Mouse (Mus musculus) liver, embryonic 15.5 days (tissue): ENCODE results near the gene Zfp64. TPM values are rescaled to one million over a fixed set of nuclear protein-coding genes. Genes with fewer than 3 reads are reported as not detected.

Experiments used
- ATAC-seq: fragments of 200-750 bp; cut with Nextera tagmentation; 2 replicates; pipeline ENCODE4 v1.8.0; 2017; ENCODE audit warnings: moderate number of reproducible peaks, mild to moderate bottlenecking, moderate library complexity; ENCODE audit not compliant: insufficient read depth
- H3K27ac ChIP-seq: fragments of 300-500 bp; sonication (generic); replicated peaks from 2 replicates; pipeline ENCODE4 v1.5.1; 2015; ENCODE audit warnings: mild to moderate bottlenecking, inconsistent platforms
- H3K27me3 ChIP-seq: fragments of 300-500 bp; sonication (generic); 2 replicates; pipeline ENCODE4 v1.6.1; 2015; ENCODE audit warnings: mild to moderate bottlenecking, inconsistent platforms
- H3K36me3 ChIP-seq: fragments of 300-500 bp; sonication (generic); replicated peaks from 2 replicates; pipeline ENCODE4 v1.6.1; 2015; ENCODE audit warnings: moderate library complexity, mild to moderate bottlenecking, inconsistent platforms
- H3K4me1 ChIP-seq: fragments of 300-500 bp; sonication (generic); replicated peaks from 2 replicates; pipeline ENCODE4 v1.6.1; 2015; ENCODE audit warnings: inconsistent platforms
- H3K4me2 ChIP-seq: fragments of 300-500 bp; sonication (generic); 2 replicates; pipeline ENCODE4 v1.6.1; 2015; ENCODE audit warnings: moderate library complexity, mild to moderate bottlenecking, inconsistent platforms
- H3K4me3 ChIP-seq: fragments of 300-500 bp; sonication (generic); replicated peaks from 2 replicates; pipeline ENCODE4 v1.5.1; 2015; ENCODE audit warnings: mild to moderate bottlenecking, inconsistent platforms
- H3K9ac ChIP-seq: fragments of 300-500 bp; sonication (generic); 2 replicates; pipeline ENCODE4 v1.6.1; 2015; ENCODE audit warnings: moderate library complexity, mild to moderate bottlenecking, inconsistent platforms
- H3K9me3 ChIP-seq: fragments of 300-500 bp; sonication (generic); replicated peaks from 2 replicates; pipeline ENCODE4 v1.6.1; 2016; ENCODE audit warnings: inconsistent platforms
- WGBS: fragments of 180-500 bp; shearing (Covaris S2); methylation state at CpG from one replicate; pipeline ENCODE4 v1.1.7; 2015; ENCODE audit warnings: mixed read lengths; ENCODE audit not compliant: insufficient replicate concordance; 5-methylcytosine and 5-hydroxymethylcytosine counted together
- polyA plus RNA-seq: library from polyadenylated mRNA; unstranded; fragments of >200 nt; fragmentation: Nextera tagmentation; extraction: Ambion mirVana; gene quantifications from 2 replicates; pipeline ENCODE4 v1.2.1, GENCODE M21; 2015

Zfp64 gene
- polyA plus RNA-seq, 1 experiment from 2014 or later: 8.2 TPM

- H3K27ac ChIP-seq: no peak overlapping the region
- no peak for ATAC-seq
- 64% methylated on average over 1 of the region's 1 CpGs for WGBS
- no peak overlapping the region for H3K4me2 ChIP-seq
- peaks cover 69% of the 10 kb centered on the region for H3K36me3 ChIP-seq
- no peaks in the 10 kb centered on the region for H3K27me3 ChIP-seq
- H3K9me3 ChIP-seq: no peaks in the 10 kb centered on the region
- no peaks in the 10 kb centered on the region for H3K4me1 ChIP-seq
- no peak overlapping the region for H3K9ac ChIP-seq
- no peak overlapping the region for H3K4me3 ChIP-seq
Observed at GRCm38 (mm10) chr2:168947663-168948062, 7.7 kb downstream of the Zfp64 start.

- H3K4me2 ChIP-seq: no peak overlapping the region
- no peak overlapping the region for H3K4me3 ChIP-seq
- H3K27ac ChIP-seq: no peak overlapping the region
- no peak for ATAC-seq
- 70% methylated on average over 4 of the region's 4 CpGs for WGBS
- peaks cover 60% of the 10 kb centered on the region for H3K36me3 ChIP-seq
- no peaks in the 10 kb centered on the region for H3K4me1 ChIP-seq
- no peaks in the 10 kb centered on the region for H3K27me3 ChIP-seq
- H3K9ac ChIP-seq: no peak overlapping the region
- H3K9me3 ChIP-seq: no peaks in the 10 kb centered on the region
Observed at GRCm38 (mm10) chr2:168944011-168944410, 11.4 kb downstream of the Zfp64 start.

- WGBS: 80% methylated on average over 8 of the region's 8 CpGs
- Histone ChIP-seq H3K9ac (no peak overlapping the region), H3K36me3 (peaks cover 54% of the 10 kb centered on the region)
Observed at GRCm38 (mm10) chr2:168939941-168940340, 15.4 kb downstream of the Zfp64 start.

GRCm38 (mm10) chr2:168939261-168939933 is 16.0 kb downstream of the Zfp64 start:
- no peak overlapping the region for H3K4me2 ChIP-seq
- no peaks in the 10 kb centered on the region for H3K9me3 ChIP-seq
- H3K27ac ChIP-seq: no peak overlapping the region
- no peaks in the 10 kb centered on the region for H3K4me1 ChIP-seq
- H3K27me3 ChIP-seq: no peaks in the 10 kb centered on the region
- no peak for ATAC-seq
- 81% methylated on average over 10 of the region's 10 CpGs for WGBS
- no peak overlapping the region for H3K4me3 ChIP-seq
- peaks cover 54% of the 10 kb centered on the region for H3K36me3 ChIP-seq
- H3K9ac ChIP-seq: no peak overlapping the region

More at GRCm38 (mm10) chr2:168939941-168940340, 15.4 kb downstream of the Zfp64 start:
- Histone ChIP-seq H3K4me3 (no peak overlapping the region), H3K9me3 (no peaks in the 10 kb centered on the region), H3K4me1 (no peaks in the 10 kb centered on the region), H3K27ac (no peak overlapping the region), H3K27me3 (no peaks in the 10 kb centered on the region), H3K4me2 (no peak overlapping the region)
- ATAC-seq: no peak

GRCm38 (mm10) chr2:168936896-168937295 is 18.5 kb downstream of the Zfp64 start:
- Histone ChIP-seq H3K4me2 (no peak overlapping the region), H3K27ac (no peak overlapping the region), H3K4me3 (no peak overlapping the region), H3K9ac (no peak overlapping the region), H3K9me3 (no peaks in the 10 kb centered on the region), H3K36me3 (peaks cover 69% of the 10 kb centered on the region), H3K27me3 (no peaks in the 10 kb centered on the region), H3K4me1 (no peaks in the 10 kb centered on the region)
- ATAC-seq: no peak
- 71% methylated on average over 6 of the region's 6 CpGs for WGBS

GRCm38 (mm10) chr2:168935165-168935564 is 20.2 kb downstream of the Zfp64 start:
- H3K27me3 ChIP-seq: no peaks in the 10 kb centered on the region
- no peak overlapping the region for H3K4me2 ChIP-seq
- H3K9ac ChIP-seq: no peak overlapping the region
- H3K4me3 ChIP-seq: no peak overlapping the region
- 88% methylated on average over 35 of the region's 35 CpGs for WGBS
- no peaks in the 10 kb centered on the region for H3K4me1 ChIP-seq
- peaks cover 68% of the 10 kb centered on the region for H3K36me3 ChIP-seq
- no peaks in the 10 kb centered on the region for H3K9me3 ChIP-seq
- ATAC-seq: no peak
- no peak overlapping the region for H3K27ac ChIP-seq

- peaks cover 54% of the 10 kb centered on the region for H3K36me3 ChIP-seq
- ATAC-seq: no peak
- H3K27ac ChIP-seq: no peak overlapping the region
Observed at GRCm38 (mm10) chr2:168931686-168932085, 23.7 kb downstream of the Zfp64 start.

GRCm38 (mm10) chr2:168929691-168930090 is 25.7 kb downstream of the Zfp64 start:
- peaks cover 52% of the 10 kb centered on the region for H3K36me3 ChIP-seq
- no peak for ATAC-seq

More at GRCm38 (mm10) chr2:168931686-168932085, 23.7 kb downstream of the Zfp64 start:
- Histone ChIP-seq H3K4me3 (no peak overlapping the region), H3K9ac (no peak overlapping the region), H3K27me3 (no peaks in the 10 kb centered on the region), H3K9me3 (no peaks in the 10 kb centered on the region), H3K4me2 (no peak overlapping the region), H3K4me1 (no peaks in the 10 kb centered on the region)
- 85% methylated on average over 14 of the region's 14 CpGs for WGBS

GRCm38 (mm10) chr2:168927401-168927800 is 28.0 kb downstream of the Zfp64 start:
- Histone ChIP-seq H3K27me3 (no peaks in the 10 kb centered on the region), H3K9ac (no peak overlapping the region), H3K27ac (no peak overlapping the region), H3K4me2 (no peak overlapping the region), H3K4me1 (no peaks in the 10 kb centered on the region), H3K36me3 (peaks cover 31% of the 10 kb centered on the region), H3K9me3 (no peaks in the 10 kb centered on the region), H3K4me3 (no peak overlapping the region)
- ATAC-seq: no peak
- WGBS: 82% methylated on average over 7 of the region's 7 CpGs

More at GRCm38 (mm10) chr2:168929691-168930090, 25.7 kb downstream of the Zfp64 start:
- Histone ChIP-seq H3K9me3 (no peaks in the 10 kb centered on the region), H3K4me2 (no peak overlapping the region), H3K27ac (no peak overlapping the region), H3K4me1 (no peaks in the 10 kb centered on the region), H3K9ac (no peak overlapping the region), H3K27me3 (no peaks in the 10 kb centered on the region), H3K4me3 (no peak overlapping the region)
- 17% methylated on average over 10 of the region's 10 CpGs for WGBS

GRCm38 (mm10) chr2:168926257-168926810 is 29.1 kb downstream of the Zfp64 start:
- Histone ChIP-seq H3K9ac (no peak overlapping the region), H3K4me2 (no peak overlapping the region), H3K36me3 (peaks cover 22% of the 10 kb centered on the region), H3K27me3 (no peaks in the 10 kb centered on the region), H3K4me3 (no peak overlapping the region), H3K27ac (no peak overlapping the region), H3K9me3 (no peaks in the 10 kb centered on the region), H3K4me1 (no peaks in the 10 kb centered on the region)
- no peak for ATAC-seq
- 86% methylated on average over 37 of the region's 37 CpGs for WGBS

GRCm38 (mm10) chr2:168923706-168924105 is 31.7 kb downstream of the Zfp64 start:
- Histone ChIP-seq H3K27ac (no peak overlapping the region), H3K36me3 (peaks cover 20% of the 10 kb centered on the region), H3K4me2 (no peak overlapping the region), H3K4me3 (no peak overlapping the region), H3K27me3 (no peaks in the 10 kb centered on the region), H3K9me3 (no peaks in the 10 kb centered on the region), H3K9ac (no peak overlapping the region), H3K4me1 (no peaks in the 10 kb centered on the region)
- WGBS: 20% methylated on average over 9 of the region's 9 CpGs
- ATAC-seq: no peak
